Mouse (Mus musculus): Measurements from ENCODE around the gene Ndufaf2. TPM values are rescaled to one million over a fixed set of nuclear protein-coding genes. Genes with fewer than 3 reads are reported as not detected.

Ndufaf2 gene
- polyA plus RNA-seq, 1 experiment from 2014 or later = 88.7 TPM

DNA sequence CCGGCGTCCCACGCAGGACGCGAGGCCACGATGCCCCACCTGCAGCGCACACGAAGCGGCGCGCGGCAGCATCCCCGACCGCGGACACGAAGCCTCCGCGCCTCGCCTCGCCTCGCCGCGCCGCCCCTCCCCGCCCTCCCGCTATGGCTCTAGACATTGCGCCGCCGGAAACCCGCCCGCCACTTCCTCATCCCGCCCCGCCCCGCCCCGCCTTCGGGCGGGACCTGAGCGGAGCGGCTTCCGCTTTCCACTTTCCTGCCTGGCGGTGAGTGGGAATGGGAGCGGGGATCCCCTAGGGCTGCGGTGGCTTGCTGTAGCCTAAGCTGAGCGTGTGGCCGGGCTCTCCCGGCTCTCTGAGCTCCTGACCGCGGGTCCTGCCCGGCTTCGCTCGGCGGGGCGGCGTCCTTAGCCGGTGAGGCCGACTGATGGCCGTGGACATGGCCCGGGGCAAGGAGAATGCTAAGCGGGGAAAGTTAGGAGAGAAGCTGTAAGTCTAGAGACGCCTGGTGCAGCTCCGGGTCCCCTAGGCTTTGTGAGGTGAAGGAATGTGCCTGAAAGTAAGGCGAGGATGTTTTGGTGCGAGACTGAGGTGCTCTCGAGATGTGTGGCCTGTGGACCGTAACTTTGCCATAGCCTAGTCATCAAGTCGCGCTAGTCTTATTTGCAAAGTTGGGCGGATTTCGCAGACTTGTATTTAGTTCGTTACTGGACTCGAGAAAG lies 114.0 kb downstream of the Ndufaf2 start, which contains the start of gene Smim15:
Smim15 (plus strand) TSS at position 225 of the 720 bp plus-strand sequence.
- Histone ChIP-seq H3K9ac (peak within 1 kb of the TSS; percentile 96), H3K4me1 (peaks cover 41% of the 10 kb centered on the region), H3K4me3 (peak within 1 kb of the TSS; percentile 92), H3K36me3 (ENCODE audit: poor library complexity, severe bottlenecking) (no peaks in the 10 kb centered on the region), H3K4me2 (peak within 1 kb of the TSS; percentile 79), H3K27ac (peak within 1 kb of the TSS; percentile 87), H3K27me3 (no peaks in the 10 kb centered on the region), H3K9me3 (replicated peaks) (no peaks in the 10 kb centered on the region)
- under 1% methylated on average over 67 of the region's 71 CpGs for WGBS
- peak; percentile 97 for ATAC-seq

DNA sequence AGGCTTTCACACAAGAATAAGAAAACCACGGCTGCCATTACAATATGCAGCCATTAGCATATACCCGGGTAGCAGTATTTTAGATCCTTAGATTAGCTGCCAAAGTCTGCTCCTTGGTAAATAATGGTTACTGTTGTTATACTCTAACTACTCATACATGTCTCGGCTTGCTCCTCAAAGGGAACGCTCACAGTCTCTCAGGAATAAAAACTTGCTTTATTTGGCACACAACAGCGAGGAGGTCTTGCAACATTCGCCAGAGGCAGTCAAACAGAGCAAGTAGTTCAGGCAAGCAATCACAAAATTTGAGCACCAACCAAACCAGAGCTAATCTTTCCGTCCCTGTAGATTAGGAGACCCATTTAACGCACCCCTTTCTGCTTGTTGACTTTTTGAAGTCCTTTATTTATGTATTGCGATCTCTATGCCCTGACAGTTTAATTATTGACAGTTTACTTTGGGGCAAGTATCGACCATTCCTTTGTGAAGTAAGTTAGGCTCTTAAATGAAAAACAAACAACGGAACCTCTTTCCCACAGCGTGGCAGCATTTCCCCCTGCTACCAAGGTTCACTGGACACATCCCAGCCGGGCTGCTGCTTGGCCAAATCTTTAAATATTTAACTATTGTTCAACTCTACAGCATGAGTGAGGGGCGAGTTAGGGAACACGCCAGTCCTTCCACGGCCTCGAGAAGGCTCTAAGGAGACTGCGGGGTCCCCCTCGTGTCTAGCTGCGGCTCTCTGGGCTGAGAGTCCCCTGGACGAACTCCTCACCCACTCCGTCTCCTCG lies 114.8 kb downstream of the Ndufaf2 start:
- H3K27me3 ChIP-seq = no peaks in the 10 kb centered on the region
- no peaks in the 10 kb centered on the region for H3K9me3 ChIP-seq (replicated peaks)
- H3K27ac ChIP-seq = peak overlapping the region; percentile 87
- H3K9ac ChIP-seq = peak overlapping the region; percentile 96
- peak overlapping the region; percentile 79 for H3K4me2 ChIP-seq
- peaks cover 41% of the 10 kb centered on the region for H3K4me1 ChIP-seq
- ATAC-seq = peak; percentile 64
- WGBS = 2% methylated on average over 23 of the region's 23 CpGs
- no peaks in the 10 kb centered on the region for H3K36me3 ChIP-seq (ENCODE audit: poor library complexity, severe bottlenecking)
- peak overlapping the region; percentile 92 for H3K4me3 ChIP-seq

DNA sequence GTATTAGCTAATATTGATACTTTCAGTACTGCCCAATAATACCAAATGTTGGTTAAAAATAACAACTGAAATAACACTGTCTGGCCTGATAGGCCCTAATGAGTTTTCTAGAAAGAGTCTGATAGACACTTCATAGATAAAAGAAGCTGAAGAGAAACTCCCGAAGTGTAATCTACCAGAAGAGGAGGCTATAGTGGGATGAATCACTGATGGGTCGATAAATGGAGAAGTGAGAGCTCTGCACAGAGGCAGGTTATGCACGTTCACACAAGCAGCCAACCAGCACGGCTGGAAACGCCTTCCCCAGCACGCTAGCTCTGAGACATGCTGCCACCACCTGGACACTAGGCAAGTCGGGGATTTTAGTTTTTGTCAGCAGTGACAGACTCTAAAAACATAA lies 117.1 kb downstream of the Ndufaf2 start:
- H3K27ac ChIP-seq = no peak overlapping the region; the same call in 1 of the 2 replicates
- H3K4me3 ChIP-seq = no peak overlapping the region
- peak; percentile 33; the same call in 1 of the 2 replicates for ATAC-seq
- H3K27me3 ChIP-seq = no peaks in the 10 kb centered on the region
- H3K9ac ChIP-seq = no peak overlapping the region
- WGBS = 3% methylated on average over 7 of the region's 7 CpGs
- 0 out of 2 replicates have a peak overlapping the region, but pooled peaks have one; percentile 16 for H3K4me2 ChIP-seq
- H3K4me1 ChIP-seq = peaks cover 41% of the 10 kb centered on the region
- no peaks in the 10 kb centered on the region for H3K36me3 ChIP-seq (ENCODE audit: poor library complexity, severe bottlenecking)
- no peaks in the 10 kb centered on the region for H3K9me3 ChIP-seq (replicated peaks)

DNA sequence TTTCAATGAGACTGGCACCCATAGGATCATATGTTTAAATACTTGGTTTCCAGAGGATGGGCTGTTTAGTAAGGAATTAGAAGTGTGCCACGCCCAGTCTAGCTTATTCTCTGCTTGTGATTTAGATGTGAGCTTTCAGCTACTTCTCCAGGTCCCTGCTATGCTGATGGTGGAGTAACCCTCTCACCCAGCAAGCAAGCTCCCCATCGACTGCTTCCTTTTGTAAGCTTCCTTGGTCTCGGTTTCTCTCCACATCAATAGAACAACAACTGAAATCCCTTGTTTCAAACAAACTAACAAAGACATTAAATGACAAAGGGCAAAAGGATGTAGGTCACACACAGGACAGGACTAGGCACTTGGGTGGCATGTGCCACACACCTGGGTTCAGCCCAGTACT lies 118.0 kb downstream of the Ndufaf2 start:
- H3K27ac ChIP-seq = no peak overlapping the region
- no peaks in the 10 kb centered on the region for H3K36me3 ChIP-seq (ENCODE audit: poor library complexity, severe bottlenecking)
- no peak for ATAC-seq
- no peak overlapping the region for H3K9ac ChIP-seq
- H3K4me3 ChIP-seq = no peak overlapping the region
- H3K27me3 ChIP-seq = no peaks in the 10 kb centered on the region
- 44% methylated on average over 3 of the region's 3 CpGs for WGBS
- no peak overlapping the region for H3K4me2 ChIP-seq
- H3K4me1 ChIP-seq = peaks cover 35% of the 10 kb centered on the region
- no peaks in the 10 kb centered on the region for H3K9me3 ChIP-seq (replicated peaks)

DNA sequence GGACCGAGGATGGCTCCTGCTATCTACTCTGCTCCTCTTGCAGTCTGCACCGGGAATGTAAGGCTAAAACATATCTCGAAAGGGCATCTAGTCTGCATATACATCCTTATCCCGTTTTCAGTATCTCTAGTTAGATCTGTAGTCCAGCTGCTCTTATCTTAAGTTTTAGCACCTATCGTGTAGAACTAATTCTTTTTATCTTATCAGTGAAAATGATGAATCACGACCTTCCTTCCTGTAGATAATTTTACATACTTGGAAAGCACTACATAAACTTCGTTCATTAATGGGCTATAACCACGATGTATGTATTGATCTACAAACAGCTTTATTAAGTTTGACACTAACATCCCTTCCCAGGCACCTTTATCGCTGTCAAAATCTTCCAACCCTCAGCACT lies 118.5 kb downstream of the Ndufaf2 start:
- Histone ChIP-seq H3K27ac (no peak overlapping the region), H3K9ac (no peak overlapping the region), H3K9me3 (replicated peaks) (no peaks in the 10 kb centered on the region), H3K4me3 (no peak overlapping the region), H3K36me3 (ENCODE audit: poor library complexity, severe bottlenecking) (no peaks in the 10 kb centered on the region), H3K4me1 (peaks cover 31% of the 10 kb centered on the region), H3K27me3 (no peaks in the 10 kb centered on the region), H3K4me2 (no peak overlapping the region)
- 88% methylated on average over 9 of the region's 9 CpGs for WGBS
- no peak for ATAC-seq

DNA sequence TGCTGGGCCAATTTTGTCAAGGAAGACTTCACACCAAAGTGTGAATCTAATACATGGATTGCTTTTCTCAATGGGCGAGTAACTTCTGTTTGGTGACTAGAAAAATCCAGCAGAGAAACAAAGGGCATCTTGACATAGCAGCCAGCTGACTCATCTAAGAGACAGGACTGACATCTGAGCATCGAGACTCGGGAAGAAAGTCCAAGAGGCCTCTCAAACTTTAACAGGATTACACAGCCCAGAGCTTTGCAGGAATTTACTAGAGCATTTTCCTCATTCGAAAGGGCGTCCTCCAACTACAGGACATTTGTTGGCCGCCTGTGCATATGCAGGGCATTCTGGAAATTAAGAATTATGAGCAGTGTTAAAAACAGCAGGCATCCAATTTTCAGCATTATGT lies 119.0 kb downstream of the Ndufaf2 start:
- Histone ChIP-seq H3K27me3 (no peaks in the 10 kb centered on the region), H3K4me3 (no peak overlapping the region), H3K4me1 (peaks cover 30% of the 10 kb centered on the region), H3K9ac (no peak overlapping the region), H3K9me3 (replicated peaks) (no peaks in the 10 kb centered on the region), H3K27ac (no peak overlapping the region), H3K36me3 (ENCODE audit: poor library complexity, severe bottlenecking) (no peaks in the 10 kb centered on the region), H3K4me2 (no peak overlapping the region)
- 30% methylated on average over 6 of the region's 6 CpGs for WGBS
- no peak for ATAC-seq

DNA sequence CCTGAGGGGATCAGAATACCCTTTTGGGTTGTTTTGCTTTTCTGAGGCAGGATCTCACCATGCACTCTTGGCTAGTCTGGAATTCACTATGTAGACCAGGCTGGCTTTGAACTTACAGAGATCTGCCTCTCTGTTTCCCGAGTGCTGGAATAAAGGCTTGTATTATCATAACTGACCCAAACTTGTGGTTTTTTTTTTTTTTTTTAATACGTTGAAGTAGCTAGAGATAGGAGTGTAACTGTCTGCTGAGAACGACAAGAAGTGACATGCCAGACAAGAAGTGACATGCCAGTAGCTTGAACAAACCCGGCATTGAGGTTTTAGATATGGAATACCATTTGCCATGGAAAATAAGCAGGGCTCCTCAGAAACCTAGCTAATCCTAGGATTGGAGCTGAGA lies 125.6 kb downstream of the Ndufaf2 start:
- H3K4me3 ChIP-seq = no peak overlapping the region

DNA sequence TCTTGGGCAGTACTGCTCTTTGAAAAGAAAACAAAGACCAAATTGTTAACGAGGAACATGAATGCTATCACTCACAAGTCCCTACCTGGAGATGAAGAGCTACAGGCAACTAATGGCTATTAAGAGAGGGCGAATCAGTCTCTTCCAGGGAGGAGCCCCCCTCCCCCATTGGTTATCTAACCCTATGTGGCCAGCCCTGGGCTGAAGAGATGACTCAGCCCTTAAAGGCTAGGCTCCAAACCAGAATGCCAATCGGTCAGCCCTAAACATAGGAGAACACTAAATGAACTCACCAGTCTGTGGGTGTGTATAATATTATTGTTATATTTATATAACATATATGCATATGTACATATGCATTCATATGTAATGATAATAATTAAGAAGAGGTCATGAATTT lies 132.6 kb downstream of the Ndufaf2 start:
- Histone ChIP-seq H3K27me3 (no peaks in the 10 kb centered on the region), H3K4me3 (no peak overlapping the region), H3K9me3 (replicated peaks) (no peaks in the 10 kb centered on the region), H3K4me2 (no peak overlapping the region), H3K4me1 (no peaks in the 10 kb centered on the region), H3K27ac (no peak overlapping the region), H3K9ac (no peak overlapping the region), H3K36me3 (ENCODE audit: poor library complexity, severe bottlenecking) (no peaks in the 10 kb centered on the region)
- 56% methylated on average over 3 of the region's 3 CpGs for WGBS
- ATAC-seq = no peak

More for the DNA sequence above, 125.6 kb downstream of the Ndufaf2 start:
- no peak overlapping the region for H3K4me2 ChIP-seq
- H3K36me3 ChIP-seq (ENCODE audit: poor library complexity, severe bottlenecking) = no peaks in the 10 kb centered on the region
- H3K4me1 ChIP-seq = no peaks in the 10 kb centered on the region
- H3K27ac ChIP-seq = no peak overlapping the region
- WGBS = 89% methylated on average over 4 of the region's 4 CpGs
- no peak overlapping the region for H3K9ac ChIP-seq
- H3K9me3 ChIP-seq (replicated peaks) = no peaks in the 10 kb centered on the region
- ATAC-seq = no peak
- H3K27me3 ChIP-seq = no peaks in the 10 kb centered on the region

DNA sequence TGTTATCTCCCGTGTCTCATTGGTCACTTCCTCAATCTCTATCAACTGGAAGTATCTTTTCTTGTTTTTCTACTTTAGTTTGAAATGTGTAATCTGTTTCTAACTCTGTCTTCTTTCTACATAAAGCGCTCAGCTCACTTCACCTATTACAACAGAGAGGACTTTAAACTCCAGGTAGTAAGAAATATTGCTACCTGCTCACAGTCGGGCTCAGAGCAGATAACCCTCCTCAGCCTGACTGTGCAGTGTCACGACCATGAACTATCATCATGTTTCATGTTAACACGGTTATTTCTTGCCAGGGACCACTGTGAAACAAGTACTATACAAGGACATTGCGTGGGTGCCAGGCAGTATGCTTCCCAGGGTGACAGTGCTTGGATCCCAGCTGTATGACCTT lies 141.1 kb downstream of the Ndufaf2 start:
- no peaks in the 10 kb centered on the region for H3K9me3 ChIP-seq (replicated peaks)
- no peaks in the 10 kb centered on the region for H3K4me1 ChIP-seq
- no peak for ATAC-seq
- H3K4me2 ChIP-seq = no peak overlapping the region
- no peaks in the 10 kb centered on the region for H3K36me3 ChIP-seq (ENCODE audit: poor library complexity, severe bottlenecking)
- no peaks in the 10 kb centered on the region for H3K27me3 ChIP-seq
- H3K27ac ChIP-seq = no peak overlapping the region
- no peak overlapping the region for H3K9ac ChIP-seq
- no peak overlapping the region for H3K4me3 ChIP-seq
- WGBS = 88% methylated on average over 6 of the region's 6 CpGs

DNA sequence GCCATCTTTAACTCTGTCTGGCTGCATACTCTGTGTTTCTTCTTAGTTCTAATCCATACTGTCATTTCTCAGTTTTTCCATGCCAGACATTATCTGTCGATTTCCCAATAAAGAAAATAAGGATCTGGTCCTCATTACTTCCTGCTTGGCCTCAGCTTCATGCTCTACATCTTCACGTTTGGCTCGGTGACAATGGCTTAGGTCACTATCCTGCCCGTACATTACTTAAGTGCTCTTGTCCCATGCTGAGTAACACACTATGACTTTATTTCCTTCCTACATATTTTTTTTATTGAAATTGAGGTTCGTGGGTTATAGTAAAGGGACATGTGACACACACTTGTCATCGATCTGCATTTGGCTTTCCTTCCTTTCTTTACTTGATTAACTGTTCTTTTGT lies 143.3 kb downstream of the Ndufaf2 start:
- ATAC-seq = no peak
- no peak overlapping the region for H3K4me3 ChIP-seq
- no peak overlapping the region for H3K4me2 ChIP-seq
- 89% methylated on average over 6 of the region's 6 CpGs for WGBS
- no peak overlapping the region for H3K27ac ChIP-seq
- no peaks in the 10 kb centered on the region for H3K9me3 ChIP-seq (replicated peaks)
- H3K27me3 ChIP-seq = no peaks in the 10 kb centered on the region
- H3K9ac ChIP-seq = no peak overlapping the region
- no peaks in the 10 kb centered on the region for H3K36me3 ChIP-seq (ENCODE audit: poor library complexity, severe bottlenecking)
- no peaks in the 10 kb centered on the region for H3K4me1 ChIP-seq

DNA sequence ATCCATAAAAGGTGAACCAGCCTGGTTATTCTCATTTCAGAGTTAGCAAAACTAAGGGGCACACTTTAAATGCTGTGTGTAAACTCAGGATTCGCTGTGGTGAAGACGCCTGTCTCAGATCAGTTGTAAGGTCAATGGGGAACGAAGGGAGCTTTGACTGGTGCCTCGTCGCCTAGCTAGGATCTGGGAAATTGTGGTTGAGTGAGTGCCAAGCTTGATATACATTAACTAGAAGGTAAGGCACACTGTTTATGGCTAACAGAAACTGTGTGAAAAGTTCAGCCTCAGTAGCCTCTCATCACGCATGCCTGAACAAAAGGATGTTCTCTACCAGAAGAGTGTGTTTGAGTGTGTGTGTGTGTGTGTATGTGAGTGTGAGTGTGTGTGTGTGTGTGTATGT lies 144.6 kb downstream of the Ndufaf2 start:
- Histone ChIP-seq H3K4me3 (no peak overlapping the region), H3K27me3 (no peaks in the 10 kb centered on the region), H3K4me2 (no peak overlapping the region), H3K9me3 (replicated peaks) (no peaks in the 10 kb centered on the region), H3K9ac (no peak overlapping the region), H3K27ac (no peak overlapping the region), H3K36me3 (ENCODE audit: poor library complexity, severe bottlenecking) (no peaks in the 10 kb centered on the region), H3K4me1 (no peaks in the 10 kb centered on the region)
- no peak for ATAC-seq
- WGBS = 91% methylated on average over 6 of the region's 6 CpGs

DNA sequence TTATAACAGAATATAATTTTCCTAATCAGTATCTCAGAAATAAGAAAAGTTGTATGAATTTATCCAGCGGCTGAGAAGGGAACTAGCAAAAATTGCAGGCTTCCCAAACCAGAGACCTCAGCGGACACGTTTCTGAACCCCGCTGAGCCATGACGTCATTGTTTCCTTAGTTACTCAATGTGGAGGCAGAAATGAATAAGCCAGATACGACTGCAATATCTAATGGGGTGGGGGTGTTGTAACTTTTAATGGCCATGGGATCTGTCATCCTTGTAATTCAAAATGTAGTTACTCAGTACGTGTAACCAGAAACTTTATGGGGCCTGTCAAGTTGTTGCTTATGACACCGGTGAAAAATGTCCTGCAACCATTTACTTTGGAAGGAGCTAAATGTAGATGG lies 145.3 kb downstream of the Ndufaf2 start:
- no peaks in the 10 kb centered on the region for H3K27me3 ChIP-seq
- no peaks in the 10 kb centered on the region for H3K36me3 ChIP-seq (ENCODE audit: poor library complexity, severe bottlenecking)
- H3K4me3 ChIP-seq = no peak overlapping the region
- no peak for ATAC-seq
- WGBS = 88% methylated on average over 8 of the region's 8 CpGs
- no peak overlapping the region for H3K4me2 ChIP-seq
- no peaks in the 10 kb centered on the region for H3K9me3 ChIP-seq (replicated peaks)
- no peak overlapping the region for H3K27ac ChIP-seq
- no peaks in the 10 kb centered on the region for H3K4me1 ChIP-seq
- H3K9ac ChIP-seq = no peak overlapping the region
